Mouse (Mus musculus): ENCODE results near the gene Pwp1.

DNA sequence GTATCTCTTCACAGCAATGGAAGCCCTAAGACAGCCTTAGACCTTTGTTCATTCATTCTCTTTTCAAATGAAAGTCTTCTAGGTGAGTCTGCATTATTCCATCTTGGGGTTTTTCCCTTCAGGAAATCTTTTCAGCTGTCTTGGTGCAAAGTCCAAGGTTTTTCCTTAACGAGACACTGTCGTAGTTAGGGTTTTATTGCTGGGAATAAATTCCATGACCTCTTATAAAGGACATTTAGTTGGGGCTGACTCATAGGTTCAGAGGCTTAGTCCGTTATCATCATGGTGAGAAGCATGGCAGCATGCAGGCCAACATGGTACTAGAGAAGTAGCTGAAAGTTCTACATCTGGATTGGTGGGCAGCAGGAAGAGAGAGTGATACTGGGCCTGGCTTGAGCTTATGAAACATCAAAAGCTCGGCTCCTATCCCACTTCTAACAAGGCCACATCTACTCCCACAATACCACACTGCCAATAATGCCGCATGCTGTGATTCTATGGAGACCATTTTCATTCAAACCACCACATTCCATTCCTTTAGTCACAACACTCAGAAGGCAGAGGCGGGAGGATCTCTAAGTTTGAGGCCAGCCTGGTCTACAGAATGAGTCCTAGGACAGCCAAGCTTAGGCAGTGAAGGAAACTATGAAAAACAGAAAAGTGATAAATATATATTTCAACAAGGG is 107.1 kb downstream of the Pwp1 start:
- TF ChIP-seq CTCF (IDR thresholded peaks at IDR 0.05; ENCODE audit: control insufficient read depth, insufficient read depth, insufficient replicate concordance, low read depth, low read length) = no peak
- no peak for TF ChIP-seq POLR2A (IDR thresholded peaks at IDR 0.05; ENCODE audit: control insufficient read depth, low read depth, low read length)
